Mouse (Mus musculus): ENCODE results near the gene Slc12a5. TPM values are rescaled to one million over a fixed set of nuclear protein-coding genes. Genes with fewer than 3 reads are reported as not detected.

The Slc12a5 gene
- polyA plus RNA-seq, 1 experiment from 2014 or later = 0.97 TPM

- Histone ChIP-seq H3K36me3 (no peaks in the 10 kb centered on the region), H3K9ac (no peak overlapping the region), H3K4me1 (replicated peaks) (peaks cover 17% of the 10 kb centered on the region), H3K9me3 (no peaks in the 10 kb centered on the region), H3K4me3 (replicated peaks) (no peak overlapping the region), H3K27me3 (replicated peaks) (peaks cover 40% of the 10 kb centered on the region), H3K4me2 (replicated peaks) (no peak overlapping the region), H3K27ac (no peak overlapping the region)
- no peak for ATAC-seq
- 86% methylated on average over 11 of the region's 11 CpGs for WGBS
Observed at GRCm38 (mm10) chr2:164994156-164994555, 33.6 kb downstream of the Slc12a5 start.

- H3K27me3 ChIP-seq (replicated peaks) = peaks cover 40% of the 10 kb centered on the region
- no peaks in the 10 kb centered on the region for H3K36me3 ChIP-seq
- no peak overlapping the region for H3K27ac ChIP-seq
- WGBS = 57% methylated on average over 21 of the region's 21 CpGs
- H3K4me3 ChIP-seq (replicated peaks) = no peak overlapping the region
- H3K9ac ChIP-seq = no peak overlapping the region
- no peak overlapping the region for H3K4me2 ChIP-seq (replicated peaks)
- H3K9me3 ChIP-seq = no peaks in the 10 kb centered on the region
- no peak for ATAC-seq
- H3K4me1 ChIP-seq (replicated peaks) = peaks cover 17% of the 10 kb centered on the region
Observed at GRCm38 (mm10) chr2:164994659-164995428, 34.2 kb downstream of the Slc12a5 start.

- H3K4me2 ChIP-seq (replicated peaks) = no peak overlapping the region
Observed at GRCm38 (mm10) chr2:164995976-164996375, 35.4 kb downstream of the Slc12a5 start.

GRCm38 (mm10) chr2:164996848-164997720 lies 36.5 kb downstream of the Slc12a5 start:
- peak overlapping the region; percentile 27 for H3K9ac ChIP-seq
- 14% methylated on average over 49 of the region's 49 CpGs for WGBS
- H3K4me3 ChIP-seq (replicated peaks) = peak overlapping the region; percentile 23
- peaks cover 19% of the 10 kb centered on the region for H3K36me3 ChIP-seq
- peak overlapping the region; percentile 65 for H3K4me2 ChIP-seq (replicated peaks)
- H3K27ac ChIP-seq = no peak overlapping the region
- peaks cover 40% of the 10 kb centered on the region for H3K27me3 ChIP-seq (replicated peaks)
- peaks cover 17% of the 10 kb centered on the region for H3K4me1 ChIP-seq (replicated peaks)
- H3K9me3 ChIP-seq = no peaks in the 10 kb centered on the region
- ATAC-seq = no peak

More at GRCm38 (mm10) chr2:164995976-164996375, 35.4 kb downstream of the Slc12a5 start:
- Histone ChIP-seq H3K4me3 (replicated peaks) (no peak overlapping the region), H3K36me3 (peaks cover 8% of the 10 kb centered on the region), H3K27me3 (replicated peaks) (peaks cover 40% of the 10 kb centered on the region), H3K9ac (no peak overlapping the region), H3K4me1 (replicated peaks) (peaks cover 17% of the 10 kb centered on the region), H3K27ac (no peak overlapping the region), H3K9me3 (no peaks in the 10 kb centered on the region)
- WGBS = 75% methylated on average over 11 of the region's 11 CpGs
- no peak for ATAC-seq

- Histone ChIP-seq H3K4me1 (replicated peaks) (peaks cover 17% of the 10 kb centered on the region), H3K36me3 (peaks cover 27% of the 10 kb centered on the region), H3K4me3 (replicated peaks) (peak overlapping the region; percentile 23), H3K4me2 (replicated peaks) (peak overlapping the region; percentile 65), H3K27me3 (replicated peaks) (peaks cover 40% of the 10 kb centered on the region), H3K9me3 (no peaks in the 10 kb centered on the region), H3K27ac (no peak overlapping the region), H3K9ac (peak overlapping the region; percentile 27)
- WGBS = under 1% methylated on average over 52 of the region's 52 CpGs
- ATAC-seq = peak; percentile 51; the same call in 1 of the 2 replicates
Observed at GRCm38 (mm10) chr2:164997721-164998428, 37.3 kb downstream of the Slc12a5 start.

GRCm38 (mm10) chr2:165001958-165002357 lies 41.4 kb downstream of the Slc12a5 start:
- no peak overlapping the region for H3K9ac ChIP-seq
- peaks cover 17% of the 10 kb centered on the region for H3K4me1 ChIP-seq (replicated peaks)
- no peak overlapping the region for H3K27ac ChIP-seq
- peaks cover 21% of the 10 kb centered on the region for H3K27me3 ChIP-seq (replicated peaks)
- H3K9me3 ChIP-seq = no peaks in the 10 kb centered on the region
- WGBS = 89% methylated on average over 13 of the region's 13 CpGs
- H3K36me3 ChIP-seq = peaks cover 48% of the 10 kb centered on the region
- ATAC-seq = no peak
- no peak overlapping the region for H3K4me2 ChIP-seq (replicated peaks)
- H3K4me3 ChIP-seq (replicated peaks) = no peak overlapping the region

GRCm38 (mm10) chr2:165003108-165003507 lies 42.5 kb downstream of the Slc12a5 start:
- peaks cover 8% of the 10 kb centered on the region for H3K4me1 ChIP-seq (replicated peaks)
- peaks cover 59% of the 10 kb centered on the region for H3K36me3 ChIP-seq
- H3K9ac ChIP-seq = no peak overlapping the region
- H3K27ac ChIP-seq = no peak overlapping the region
- no peak overlapping the region for H3K4me3 ChIP-seq (replicated peaks)
- WGBS = 92% methylated on average over 3 of the region's 3 CpGs
- H3K27me3 ChIP-seq (replicated peaks) = peaks cover 9% of the 10 kb centered on the region
- ATAC-seq = no peak
- H3K9me3 ChIP-seq = no peaks in the 10 kb centered on the region
- no peak overlapping the region for H3K4me2 ChIP-seq (replicated peaks)

GRCm38 (mm10) chr2:165004237-165004636 lies 43.6 kb downstream of the Slc12a5 start:
- no peak for ATAC-seq

GRCm38 (mm10) chr2:165006813-165007212 lies 46.2 kb downstream of the Slc12a5 start:
- no peak overlapping the region for H3K4me2 ChIP-seq (replicated peaks)
- H3K4me3 ChIP-seq (replicated peaks) = no peak overlapping the region
- no peak overlapping the region for H3K9ac ChIP-seq
- H3K27me3 ChIP-seq (replicated peaks) = no peaks in the 10 kb centered on the region
- no peak overlapping the region for H3K27ac ChIP-seq
- H3K36me3 ChIP-seq = peaks cover 65% of the 10 kb centered on the region
- H3K4me1 ChIP-seq (replicated peaks) = no peaks in the 10 kb centered on the region
- ATAC-seq = no peak
- WGBS = 93% methylated on average over 4 of the region's 4 CpGs
- no peaks in the 10 kb centered on the region for H3K9me3 ChIP-seq

More at GRCm38 (mm10) chr2:165004237-165004636, 43.6 kb downstream of the Slc12a5 start:
- no peaks in the 10 kb centered on the region for H3K4me1 ChIP-seq (replicated peaks)
- H3K9me3 ChIP-seq = no peaks in the 10 kb centered on the region
- no peak overlapping the region for H3K4me3 ChIP-seq (replicated peaks)
- H3K4me2 ChIP-seq (replicated peaks) = no peak overlapping the region
- WGBS = 89% methylated on average over 10 of the region's 10 CpGs
- H3K36me3 ChIP-seq = peaks cover 66% of the 10 kb centered on the region
- no peak overlapping the region for H3K9ac ChIP-seq
- no peak overlapping the region for H3K27ac ChIP-seq
- H3K27me3 ChIP-seq (replicated peaks) = no peaks in the 10 kb centered on the region

GRCm38 (mm10) chr2:165007986-165008385 lies 47.4 kb downstream of the Slc12a5 start:
- Histone ChIP-seq H3K36me3 (peaks cover 59% of the 10 kb centered on the region), H3K27me3 (replicated peaks) (no peaks in the 10 kb centered on the region), H3K4me1 (replicated peaks) (no peaks in the 10 kb centered on the region), H3K9ac (no peak overlapping the region), H3K9me3 (no peaks in the 10 kb centered on the region), H3K4me3 (replicated peaks) (no peak overlapping the region), H3K4me2 (replicated peaks) (no peak overlapping the region), H3K27ac (no peak overlapping the region)
- 92% methylated on average over 1 of the region's 1 CpGs for WGBS
- ATAC-seq = no peak

- ATAC-seq = no peak
Observed at GRCm38 (mm10) chr2:165009161-165009560, 48.6 kb downstream of the Slc12a5 start.

GRCm38 (mm10) chr2:165009581-165009980 lies 49.0 kb downstream of the Slc12a5 start:
- no peak overlapping the region for H3K9ac ChIP-seq
- 83% methylated on average over 2 of the region's 2 CpGs for WGBS
- no peaks in the 10 kb centered on the region for H3K9me3 ChIP-seq
- H3K4me3 ChIP-seq (replicated peaks) = no peak overlapping the region
- H3K4me1 ChIP-seq (replicated peaks) = no peaks in the 10 kb centered on the region
- no peak overlapping the region for H3K27ac ChIP-seq
- no peak overlapping the region for H3K4me2 ChIP-seq (replicated peaks)
- peaks cover 50% of the 10 kb centered on the region for H3K36me3 ChIP-seq
- no peaks in the 10 kb centered on the region for H3K27me3 ChIP-seq (replicated peaks)
- no peak for ATAC-seq

More at GRCm38 (mm10) chr2:165009161-165009560, 48.6 kb downstream of the Slc12a5 start:
- H3K27ac ChIP-seq = no peak overlapping the region
- no peak overlapping the region for H3K4me2 ChIP-seq (replicated peaks)
- no peaks in the 10 kb centered on the region for H3K9me3 ChIP-seq
- 95% methylated on average over 14 of the region's 14 CpGs for WGBS
- H3K27me3 ChIP-seq (replicated peaks) = no peaks in the 10 kb centered on the region
- H3K4me1 ChIP-seq (replicated peaks) = no peaks in the 10 kb centered on the region
- H3K9ac ChIP-seq = no peak overlapping the region
- peaks cover 50% of the 10 kb centered on the region for H3K36me3 ChIP-seq
- no peak overlapping the region for H3K4me3 ChIP-seq (replicated peaks)

Data from intestine, embryonic 15.5 days (tissue).